Mouse (Mus musculus) intestine, embryonic 16.5 days (tissue): ENCODE measurements around the gene Slc25a29. TPM values are rescaled to one million over a fixed set of nuclear protein-coding genes. Genes with fewer than 3 reads are reported as not detected.

ENCODE experiments used
- microRNA counts: library from miRNA; unstranded; fragments of <30 nt; microRNA quantifications from one replicate; lab custom pipeline; 2016
- microRNA-seq: library from miRNA; unstranded; fragments of <30 nt; microRNA quantifications from one replicate; pipeline ENCODE4, GENCODE M21; 2016
- polyA plus RNA-seq: library from polyadenylated mRNA; unstranded; fragments of >200 nt; fragmentation: Nextera tagmentation; extraction: Ambion mirVana; gene quantifications from 2 replicates; pipeline ENCODE4 v1.2.1, GENCODE M21; 2015

Gene Slc25a29
- polyA plus RNA-seq, 1 experiment from 2014 or later, result 5.8 TPM

MicroRNAs within 50 kb of the gene (microRNA counts, 519-probe panel; counts per million panel counts)
- microRNA mmu-miR-345-3p (lab: Ali Mortazavi, UCI) (35.7 counts per million), microRNA mmu-miR-345-5p (lab: Ali Mortazavi, UCI) (2,314 counts per million, percentile 54 among the panel's probes with 10 or more counts)

Small RNAs within 50 kb of the gene (microRNA-seq; reads per million reads assigned to microRNA genes)
- gene Mir345, result 86.9 reads per million, percentile 45 among the genes with 10 or more reads in this experiment

Other genes starting within 250 kb of the Slc25a29 start
- 161 and 181 TPM in 2 replicates for gene Degs2, start 133.6 kb downstream of the Slc25a29 start, polyA plus RNA-seq
- 10.0 and 11.4 TPM in 2 replicates for gene Yy1, start 42.9 kb downstream of the Slc25a29 start, polyA plus RNA-seq
- gene Slc25a47, start 163 bp upstream of the Slc25a29 start, polyA plus RNA-seq, result 9.1 and 9.2 TPM in 2 replicates
- 6.9 TPM in 2 replicates for gene Wdr25, start 57.7 kb upstream of the Slc25a29 start, polyA plus RNA-seq
- gene Wars, start 58.3 kb upstream of the Slc25a29 start, polyA plus RNA-seq, result 79.9 and 82.8 TPM in 2 replicates
- 3.3 and 4.2 TPM in 2 replicates for gene Begain, start 232.3 kb upstream of the Slc25a29 start, polyA plus RNA-seq